In genomic region chr11:58008013-58008412, GRCm38 (mm10) we compare ENCODE assay signal across 8 mouse cellular contexts. TPM values are rescaled to one million over a fixed set of nuclear protein-coding genes. Genes with fewer than 3 reads are reported as not detected.
DNase-seq lines count a peak whose midpoint lies in the region; ATAC-seq and TF ChIP-seq lines count a peak whose summit lies in the region.

No protein-coding gene starts in this region.

- no peaks in the 10 kb centered on the region for H3K9me3 ChIP-seq in heart, embryonic 11.5 days (replicated peaks; ENCODE audit: control insufficient read depth, low read length)
- H3K9me3 ChIP-seq in forebrain, embryonic 14.5 days (replicated peaks; ENCODE audit: control insufficient read depth, low read length): no peaks in the 10 kb centered on the region
- no peaks in the 10 kb centered on the region for H3K9me3 ChIP-seq in liver, embryonic 14.5 days (ENCODE audit: control insufficient read depth, low read length)

- peak overlapping the region; percentile 99 for H3K4me3 ChIP-seq in heart, embryonic 11.5 days (ENCODE audit: low read depth, low read length)
- H3K4me3 ChIP-seq in forebrain, embryonic 14.5 days (ENCODE audit: low read depth, low read length): peak overlapping the region; percentile 96
- peak overlapping the region; percentile 61 to 92 for H3K4me3 ChIP-seq in liver, embryonic 14.5 days (ENCODE audit: insufficient read depth in 1 of 2, low read depth in 2 of 2, low read length in 2 of 2)

- H3K4me2 ChIP-seq in heart, embryonic 11.5 days: peak overlapping the region; percentile 94
- H3K4me2 ChIP-seq in forebrain, embryonic 14.5 days (ENCODE audit: low read length): peak overlapping the region; percentile 90
- peak overlapping the region; percentile 87 for H3K4me2 ChIP-seq in liver, embryonic 14.5 days (ENCODE audit: low read depth)

- peaks cover 22% of the 10 kb centered on the region for H3K4me1 ChIP-seq in heart, embryonic 11.5 days (ENCODE audit: control insufficient read depth, insufficient read depth, low read length)
- H3K4me1 ChIP-seq in forebrain, embryonic 14.5 days (ENCODE audit: control insufficient read depth, insufficient read depth, low read length): peaks cover 19% of the 10 kb centered on the region
- H3K4me1 ChIP-seq in liver, embryonic 14.5 days (replicated peaks; ENCODE audit: control insufficient read depth in 2 of 2, insufficient read depth in 2 of 2, low read length in 1 of 2): peaks cover 28 to 31% of the 10 kb centered on the region in 2 experiments

- ATAC-seq in heart, embryonic 11.5 days (replicated peaks; ENCODE audit: insufficient number of reproducible peaks, low FRiP score, low TSS enrichment): no peak
- ATAC-seq in CD4-positive, CD25-positive, alpha-beta regulatory T cell, adult 4 months: peak; percentile 25
- no peak for ATAC-seq in forebrain, embryonic 14.5 days
- no peak for ATAC-seq in liver, embryonic 14.5 days (ENCODE audit: insufficient read depth)

- DNase-seq in heart, adult 8-10 months (ENCODE audit: low spot score): no peak
- no peak for DNase-seq in forebrain, embryonic 14.5 days (ENCODE audit: low spot score)
- no peak for DNase-seq in liver, embryonic 14.5 days (ENCODE audit: low read depth in 3 of 3, low spot score in 3 of 3)
- no peak for DNase-seq in embryo, embryonic 9.5 days (ENCODE audit: extremely low spot score)
- DNase-seq in adrenal gland, adult 18-20 months (ENCODE audit: low spot score in 2 of 2): no peak
- no peak for DNase-seq in frontal cortex, postnatal 36 days (ENCODE audit: low spot score in 2 of 2)

- H3K36me3 ChIP-seq in heart, embryonic 11.5 days (ENCODE audit: control insufficient read depth, insufficient read depth, low read length): no peaks in the 10 kb centered on the region
- H3K36me3 ChIP-seq in forebrain, embryonic 14.5 days (ENCODE audit: control insufficient read depth, insufficient read depth, low read length): no peaks in the 10 kb centered on the region
- H3K36me3 ChIP-seq in liver, embryonic 14.5 days (replicated peaks; ENCODE audit: control insufficient read depth, insufficient read depth, low read depth): no peaks in the 10 kb centered on the region

- peak overlapping the region; percentile 78 for H3K9ac ChIP-seq in heart, embryonic 11.5 days (ENCODE audit: low read depth, low read length)
- H3K9ac ChIP-seq in forebrain, embryonic 14.5 days (ENCODE audit: low read length): peak overlapping the region; percentile 72
- peak overlapping the region; percentile 74 for H3K9ac ChIP-seq in liver, embryonic 14.5 days (replicated peaks)

- no peak for TF ChIP-seq EP300 in liver, embryonic 14.5 days (IDR thresholded peaks at IDR 0.05; ENCODE audit: low read depth)

- WGBS in heart, embryonic 11.5 days (ENCODE audit: insufficient replicate concordance): 15% methylated on average over 5 of the region's 5 CpGs
- whole genome bisulfite sequencing in forebrain, embryonic 14.5 days: 10% methylated on average over 5 of the region's 5 CpGs
- WGBS in liver, embryonic 14.5 days (ENCODE audit: insufficient replicate concordance): 6% methylated on average over 5 of the region's 5 CpGs

- TF ChIP-seq CTCF in liver, embryonic 14.5 days (IDR thresholded peaks at IDR 0.05; ENCODE audit: low read depth): no peak

- no peaks in the 10 kb centered on the region for H3K27me3 ChIP-seq in heart, embryonic 11.5 days (ENCODE audit: control insufficient read depth, insufficient read depth, low read length)
- no peaks in the 10 kb centered on the region for H3K27me3 ChIP-seq in forebrain, embryonic 14.5 days (replicated peaks; ENCODE audit: control insufficient read depth, insufficient read depth, low read length)
- no peaks in the 10 kb centered on the region for H3K27me3 ChIP-seq in liver, embryonic 14.5 days (ENCODE audit: control insufficient read depth, insufficient read depth, low read length)

- H3K27ac ChIP-seq in heart, embryonic 11.5 days (ENCODE audit: low read depth, low read length): 0 out of 2 replicates have a peak overlapping the region, but pooled peaks have one; percentile 57
- peak overlapping the region; percentile 41; the same call in 1 of the 2 replicates for H3K27ac ChIP-seq in forebrain, embryonic 14.5 days (ENCODE audit: low read depth, low read length)
- H3K27ac ChIP-seq in liver, embryonic 14.5 days: peak overlapping the region; percentile 60

RNA-seq across cellular contexts. Expression of gene Larp1, which starts 0.9 kb away (rescaled TPM):
- 16.9 and 19.5 TPM in 2 replicates for polyA plus RNA-seq in heart, embryonic 11.5 days (2014; fragmentation: Nextera tagmentation; extraction: Ambion mirVana)
- 10 to 100 TPM; 61.6 to 70.0 (median 65.1) TPM for total RNA-seq in heart, adult 8-10 months (2022)
- polyA plus RNA-seq in CD4-positive, CD25-positive, alpha-beta regulatory T cell, adult 4 months (2017; shearing (Covaris generic)): 10 to 100 TPM; 27.0 to 36.1 TPM
- 11.8 and 14.7 TPM in 2 replicates for polyA plus RNA-seq in forebrain, embryonic 14.5 days (2014; fragmentation: Nextera tagmentation; extraction: Ambion mirVana)
- 21.1 and 25.5 TPM in 2 replicates for polyA plus RNA-seq in liver, embryonic 14.5 days (2012; rRNA removed)
- 15.8 and 19.0 TPM in 2 replicates for polyA plus RNA-seq in liver, embryonic 14.5 days (2014; fragmentation: Nextera tagmentation; extraction: Ambion mirVana)
- 100 to 1,000 TPM in 1 of 2 experiments, 10 to 100 TPM in 1; 85.2 to 122 TPM for total RNA-seq in adrenal gland, adult 18-20 months (2021)
